Mouse (Mus musculus) liver, adult 2 months (tissue): ENCODE measurements at regions not wholly inside any gene's neighbourhood (a gene's known extent, or its start where the extent isn't known, plus 50 kb on each side); places are given as distances from the start of the nearest gene placed in this dataset.

Experiments used
- CTCF ChIP-seq: fragments of 200-500 bp; IDR thresholded peaks from 2 replicates; pipeline ENCODE4 v1.5.1; 2011; ENCODE audit warnings: low read depth, low read length, control low read depth
- POLR2A ChIP-seq: fragments of 200-500 bp; IDR thresholded peaks from 2 replicates; pipeline ENCODE4 v1.6.1; 2011; ENCODE audit warnings: low read length, control low read depth; ENCODE audit not compliant: insufficient read depth; ENCODE audit errors: extremely low read depth

GRCm38 (mm10) chr5:133027590-133027989, 484.4 kb upstream of the Auts2 start:
- TF ChIP-seq CTCF (no peak), POLR2A (no peak)
